Mouse (Mus musculus) mouse trophoblast stem cell (cell line): ENCODE results near the gene Dusp3.

ENCODE experiments used
- in situ Hi-C, 2 experiments: fragments of 300-500 bp; cut with MseI, MboI; formaldehyde crosslinking; loops; 2 replicates in 1 of 2; 3 replicates in 1 of 2; pipeline ENCODE4 v1.15.1; 2025

The Dusp3 gene

DNA sequence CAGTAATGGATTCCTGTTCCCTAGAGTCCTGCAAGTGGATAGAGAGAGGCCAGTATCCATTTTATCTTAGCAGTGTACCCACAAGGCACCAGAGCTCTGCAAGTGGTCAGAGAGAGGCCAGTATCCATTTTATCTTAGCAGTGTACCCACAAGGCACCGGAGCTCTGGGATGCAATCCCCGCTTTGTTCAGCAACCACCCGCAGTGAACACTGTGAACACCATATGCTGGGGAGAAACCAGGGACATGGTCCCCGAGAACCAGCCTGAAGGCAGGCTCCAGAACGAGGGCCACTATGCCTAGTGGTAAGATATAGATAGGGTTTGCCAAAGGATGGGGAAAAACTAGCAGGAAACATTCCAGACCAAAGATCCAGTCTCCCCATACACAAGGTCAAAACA lies 7.7 kb downstream of the Dusp3 start:
- in situ Hi-C loops = no loop called here

DNA sequence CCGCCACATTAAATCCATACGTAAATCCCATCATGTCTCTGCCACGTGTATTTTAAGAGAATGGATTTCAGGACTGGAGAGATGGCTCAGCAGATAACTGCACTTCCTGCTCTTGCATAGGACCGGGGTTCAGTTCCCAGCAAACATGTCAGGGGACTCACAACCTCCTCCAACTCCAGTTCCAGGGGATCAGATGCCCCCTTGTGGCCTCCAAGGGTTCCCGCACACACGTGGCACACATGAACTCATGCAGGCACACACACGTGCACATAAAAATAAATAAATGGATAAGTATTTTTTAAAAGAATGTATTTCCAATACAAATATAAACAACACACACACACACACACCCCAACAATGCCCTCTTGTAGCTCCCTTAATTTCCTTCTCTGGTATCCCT lies 9.9 kb downstream of the Dusp3 start:
- in situ Hi-C loops = no loop called here

DNA sequence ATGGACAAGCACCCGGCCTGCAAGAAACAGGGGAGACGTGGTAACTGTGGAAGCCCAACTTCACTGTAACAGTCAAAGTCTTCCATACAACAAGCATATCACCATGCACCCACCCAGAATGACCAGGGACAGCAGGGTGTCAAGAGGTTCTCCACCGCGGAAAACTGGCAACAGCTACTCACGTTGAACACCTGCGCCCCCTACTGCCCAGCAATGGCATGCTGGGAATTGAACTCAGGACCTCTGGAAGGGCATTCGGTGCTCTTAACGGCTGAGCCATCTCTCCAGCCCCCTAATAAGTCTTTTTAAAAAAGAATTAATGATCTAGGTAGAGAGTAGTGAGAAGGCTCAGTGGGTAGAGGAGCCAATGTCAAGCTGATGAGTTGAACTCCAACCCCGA lies 11.9 kb downstream of the Dusp3 start:
- in situ Hi-C loops = no loop called here

DNA sequence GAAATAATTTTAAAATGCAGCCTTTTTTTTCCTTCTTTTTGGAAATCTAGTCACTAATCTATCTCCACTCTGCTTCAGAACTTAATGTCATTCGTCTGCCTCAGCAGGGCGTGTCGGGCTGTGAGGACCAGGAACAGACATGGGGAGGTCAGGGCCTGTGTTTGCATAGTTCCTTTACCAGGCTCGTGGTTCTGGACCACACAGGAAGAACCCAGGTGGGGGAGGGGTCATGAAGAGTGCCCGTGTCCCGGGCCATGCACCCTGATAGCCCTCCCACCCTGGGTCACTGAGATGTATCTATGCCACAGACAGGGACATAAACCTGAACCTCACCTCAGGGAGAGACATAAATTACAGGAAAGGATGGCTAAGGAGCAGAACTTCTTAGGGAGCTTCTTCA lies 12.6 kb downstream of the Dusp3 start:
- in situ Hi-C loops = no loop called here

DNA sequence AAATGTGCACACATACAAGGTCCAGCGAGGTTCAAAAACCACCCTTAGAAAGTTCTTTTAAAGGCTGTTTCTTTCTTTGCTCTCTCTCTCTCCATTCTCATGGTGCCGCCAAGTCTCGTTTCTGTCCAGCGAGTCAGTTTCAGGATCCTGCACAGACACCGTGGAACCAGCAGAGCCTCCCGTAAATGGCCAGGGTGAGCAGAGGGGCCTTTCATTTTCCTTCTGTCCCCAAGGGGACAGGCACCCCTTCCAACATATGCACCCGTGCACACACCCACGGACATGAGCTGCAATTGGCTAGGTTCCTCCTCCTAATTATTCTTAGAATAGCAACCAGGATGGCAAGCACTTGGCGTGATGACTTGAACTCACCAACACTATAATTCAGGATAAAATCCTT lies 13.3 kb downstream of the Dusp3 start:
- in situ Hi-C loops = no loop called here

DNA sequence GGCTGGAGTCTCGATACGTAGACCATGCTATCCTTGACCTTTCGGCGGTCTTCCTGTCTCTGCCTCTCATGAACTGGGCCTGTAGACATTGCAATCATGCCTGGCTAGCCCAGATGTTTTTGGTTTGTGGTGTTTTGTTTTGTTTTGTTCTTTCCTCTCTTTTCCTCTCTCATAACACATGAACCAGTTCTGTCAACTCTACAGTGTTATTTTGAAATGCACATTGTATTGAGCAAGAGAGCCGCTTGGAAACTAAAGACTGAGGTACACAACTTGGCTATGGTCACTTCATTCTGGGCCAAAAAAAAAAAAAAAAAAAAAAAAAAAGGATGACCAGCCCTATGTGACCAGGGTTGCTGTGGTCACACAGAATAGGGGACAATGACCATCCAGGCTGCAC lies 14.2 kb downstream of the Dusp3 start:
- in situ Hi-C loops = no loop called here

DNA sequence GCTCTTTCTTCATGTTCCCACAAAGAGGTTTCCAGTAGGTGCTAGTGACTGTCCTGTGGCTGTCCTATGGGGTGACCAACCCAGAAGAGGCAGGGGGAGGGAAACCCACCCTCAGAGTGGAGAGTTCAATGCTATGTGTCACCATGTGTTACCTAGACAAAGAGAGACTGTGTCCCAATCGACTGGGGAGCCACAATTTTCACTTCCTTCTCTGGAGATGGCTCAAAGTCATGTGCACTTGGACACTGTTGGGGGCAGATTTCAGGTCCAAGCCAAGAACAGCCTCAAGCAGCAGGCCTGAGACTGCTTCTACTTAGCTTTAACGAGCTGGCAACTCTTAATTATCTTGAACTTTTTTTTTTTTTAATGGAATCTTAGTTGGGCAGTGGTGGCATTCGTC lies 14.7 kb downstream of the Dusp3 start:
- in situ Hi-C loops = no loop called here

DNA sequence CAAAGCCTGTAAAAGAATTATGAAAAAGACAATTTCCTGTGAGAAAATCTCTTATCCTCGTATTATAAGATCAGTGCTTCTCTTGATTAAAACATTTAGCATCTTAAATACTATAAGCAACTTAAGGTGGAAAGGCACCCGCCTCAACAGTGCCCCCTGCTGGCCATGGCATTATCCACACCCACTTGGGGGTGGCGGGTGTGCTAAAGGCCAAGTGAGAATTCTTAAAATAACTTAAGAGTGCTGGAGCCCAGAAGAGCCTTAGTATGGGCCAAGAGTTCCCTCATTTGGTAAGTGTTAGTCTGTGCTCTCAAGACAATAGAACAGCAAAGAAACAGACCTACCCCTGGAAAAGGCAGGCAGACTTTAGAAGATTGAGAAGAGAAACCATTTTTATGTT lies 15.4 kb downstream of the Dusp3 start:
- in situ Hi-C loops = no loop called here

DNA sequence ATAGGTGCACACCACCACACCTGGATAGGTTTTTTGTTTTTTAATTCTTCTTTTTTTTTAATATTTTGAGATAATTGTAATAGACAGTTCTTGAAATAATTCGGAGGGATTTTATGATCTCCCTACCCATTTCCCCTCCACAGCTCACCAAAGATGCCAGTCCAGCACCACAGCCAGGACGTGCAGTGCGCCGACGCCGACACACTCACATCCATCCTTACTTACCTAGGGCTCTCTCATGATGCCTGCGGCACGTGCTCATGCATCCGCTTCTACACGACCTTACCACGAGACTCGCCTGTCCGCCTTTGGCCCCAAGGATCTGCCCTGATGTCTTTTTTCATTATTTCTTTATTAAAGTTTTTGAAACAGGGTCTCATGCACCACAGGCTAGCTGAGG lies 17.0 kb downstream of the Dusp3 start:
- in situ Hi-C loops = loop anchor here (5.0 kb wide), 1 partner anchor 48 kb away; no protein-coding TSS in a partner anchor

DNA sequence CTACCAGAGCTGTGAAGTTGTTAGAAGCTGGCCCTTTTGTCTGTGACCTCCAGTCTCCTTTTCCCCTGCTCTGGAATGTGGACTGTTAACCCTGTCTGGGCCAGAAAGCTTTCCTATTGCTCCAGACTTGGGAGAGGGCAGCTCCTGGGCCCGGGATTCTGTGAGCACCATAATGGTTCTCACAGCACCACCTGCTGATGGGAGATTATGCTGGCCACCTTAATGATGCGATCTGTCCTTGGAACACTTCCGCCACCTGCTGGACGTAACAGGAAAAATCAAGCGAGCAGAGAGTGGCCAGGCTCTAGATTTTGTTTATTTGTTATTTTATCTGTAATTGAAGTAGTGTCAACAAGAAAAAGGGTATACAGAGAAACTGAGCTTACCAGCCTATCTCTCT lies 18.0 kb downstream of the Dusp3 start:
- in situ Hi-C loops = loop anchor here (5.0 kb wide), 1 partner anchor 46 kb away; no protein-coding TSS in a partner anchor

DNA sequence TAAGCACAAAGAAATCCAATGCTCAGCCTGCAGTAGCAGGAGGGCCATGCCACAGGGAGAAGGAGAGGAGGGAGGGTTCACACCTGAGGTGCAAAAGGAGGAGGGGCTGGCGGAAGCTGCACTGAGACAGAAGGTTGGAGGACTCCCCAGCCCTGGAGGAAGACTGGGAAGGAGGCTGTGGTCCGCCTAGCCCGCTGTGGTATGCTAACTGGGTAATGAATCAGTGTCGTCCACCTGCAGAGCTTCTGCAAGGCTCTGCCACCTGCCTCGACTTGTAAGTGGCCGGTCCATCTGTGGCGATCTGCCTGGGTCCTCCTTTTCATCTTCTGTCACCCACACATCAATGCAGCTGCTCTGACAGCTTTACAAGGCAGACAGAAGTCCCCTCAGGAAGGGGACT lies 18.5 kb downstream of the Dusp3 start:
- in situ Hi-C loops = loop anchor here (5.0 kb wide), 1 partner anchor 46 kb away; no protein-coding TSS in a partner anchor

DNA sequence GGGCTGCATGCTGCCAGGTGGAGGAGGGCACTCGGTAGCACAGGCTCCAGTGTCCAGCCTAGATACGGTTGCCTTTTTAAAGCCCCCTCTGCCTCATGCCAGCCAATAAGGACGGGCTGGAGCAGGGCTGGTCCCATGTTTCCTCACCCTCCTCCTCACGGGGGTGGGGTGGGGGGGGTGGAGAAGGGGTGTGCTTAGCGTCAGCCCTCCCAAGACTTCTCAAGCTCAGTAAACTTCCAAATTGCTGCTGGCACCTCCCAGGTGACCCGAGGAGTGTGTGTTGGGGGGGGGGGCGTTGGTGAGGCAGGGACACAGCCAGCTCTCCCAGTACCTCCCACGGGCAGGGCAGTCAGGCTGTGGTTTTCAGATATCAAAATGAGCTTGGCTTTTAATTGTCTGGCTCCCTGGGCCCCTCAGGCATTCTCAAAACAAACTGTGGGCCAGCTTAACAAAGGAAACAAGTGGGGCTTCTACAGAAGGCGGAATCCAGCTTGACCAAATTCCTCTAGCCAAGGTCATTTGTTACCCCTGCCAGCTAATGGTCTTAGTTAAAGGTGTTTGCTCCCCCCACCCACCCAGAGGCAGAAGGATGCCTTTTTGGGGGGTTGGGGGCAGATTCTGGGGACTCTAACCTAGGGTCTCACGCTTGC lies 19.7 kb downstream of the Dusp3 start, which contains the start of gene Sost:
Sost (minus strand) TSS at position 51 of the 650 bp plus-strand sequence.
- in situ Hi-C loops = loop anchor here (5.0 kb wide), 1 partner anchor 45 kb away; no protein-coding TSS in a partner anchor

DNA sequence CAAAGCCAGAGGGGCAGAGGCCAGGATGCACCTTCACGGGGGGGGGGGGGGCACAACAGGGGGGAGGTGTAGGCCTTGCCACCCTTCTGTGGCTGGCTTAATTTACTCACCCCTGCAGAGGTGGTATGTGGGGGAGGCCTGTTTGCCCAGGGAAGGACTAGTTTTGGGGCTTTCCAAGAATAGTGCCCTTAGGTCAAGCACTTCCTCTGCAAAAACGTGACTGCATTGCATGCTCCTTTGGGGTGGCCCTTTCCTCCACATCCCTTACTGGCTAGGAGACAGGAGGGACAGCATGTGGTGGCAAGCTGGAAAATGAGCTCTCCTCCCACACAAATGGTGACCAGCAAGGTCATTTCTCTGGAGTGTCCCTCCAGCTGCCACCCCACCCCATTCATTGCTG lies 21.3 kb downstream of the Dusp3 start:
- in situ Hi-C loops = loop anchor here (5.0 kb wide), 1 partner anchor 43 kb away; no protein-coding TSS in a partner anchor

DNA sequence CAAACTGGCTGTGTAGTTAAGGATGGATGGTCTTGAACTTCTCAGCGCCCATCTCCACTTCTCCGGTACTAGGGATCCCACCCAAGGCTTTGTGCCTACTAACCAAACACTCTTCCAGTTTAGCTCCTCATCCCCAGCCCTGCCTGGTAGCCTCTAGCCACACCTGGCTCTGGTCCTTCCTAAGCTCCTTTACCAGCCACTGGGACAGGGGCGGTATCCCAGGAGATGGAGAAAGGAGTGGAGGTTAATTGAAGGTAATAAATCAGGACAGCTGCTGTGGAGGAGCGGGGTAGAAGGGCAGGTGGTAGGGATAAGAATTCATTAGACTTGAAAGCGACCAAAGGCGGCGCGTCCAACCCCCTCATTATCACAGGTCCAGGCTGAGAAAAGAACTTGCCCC lies 22.2 kb downstream of the Dusp3 start:
- in situ Hi-C loops = loop anchor here (5.0 kb wide), 1 partner anchor 42 kb away; no protein-coding TSS in a partner anchor

DNA sequence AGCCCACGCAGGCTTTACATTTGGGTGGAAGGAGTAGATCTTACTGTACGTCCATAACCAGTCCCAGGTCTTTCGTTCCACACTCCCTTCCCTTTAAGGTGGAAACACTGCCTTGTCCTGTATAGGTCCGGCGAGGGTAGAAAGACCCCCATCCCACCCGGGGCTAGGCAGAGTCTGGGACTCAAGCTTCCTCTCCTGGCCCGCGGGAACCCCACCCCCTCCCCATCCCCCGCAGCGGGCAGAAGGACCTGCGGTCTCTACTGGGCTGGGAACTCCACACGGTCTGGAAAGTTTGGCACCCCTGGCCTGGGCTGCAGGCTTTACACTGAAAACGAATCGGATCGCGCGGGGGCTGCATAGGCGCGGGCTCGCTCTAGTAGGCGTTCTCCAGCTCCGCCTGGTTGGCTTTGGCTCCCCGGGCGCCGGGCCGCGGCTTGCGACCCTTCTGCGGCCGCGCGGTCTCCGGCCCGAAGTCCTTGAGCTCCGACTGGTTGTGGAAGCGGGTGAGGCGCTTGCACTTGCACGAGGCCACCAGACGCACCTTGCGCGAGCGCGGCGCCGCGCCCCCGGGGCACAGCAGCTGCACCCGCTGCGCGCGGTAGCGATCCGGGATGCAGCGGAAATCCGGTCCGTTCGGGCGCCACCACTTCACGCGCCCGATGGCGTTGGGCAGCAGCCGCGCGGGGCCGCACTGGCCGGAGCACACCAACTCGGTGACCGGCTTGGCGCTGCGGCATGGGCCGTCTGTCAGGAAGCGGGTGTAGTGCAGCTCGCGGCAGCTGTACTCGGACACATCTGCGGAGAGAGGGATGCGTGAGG lies 23.1 kb downstream of the Dusp3 start:
- in situ Hi-C loops = no loop called here

DNA sequence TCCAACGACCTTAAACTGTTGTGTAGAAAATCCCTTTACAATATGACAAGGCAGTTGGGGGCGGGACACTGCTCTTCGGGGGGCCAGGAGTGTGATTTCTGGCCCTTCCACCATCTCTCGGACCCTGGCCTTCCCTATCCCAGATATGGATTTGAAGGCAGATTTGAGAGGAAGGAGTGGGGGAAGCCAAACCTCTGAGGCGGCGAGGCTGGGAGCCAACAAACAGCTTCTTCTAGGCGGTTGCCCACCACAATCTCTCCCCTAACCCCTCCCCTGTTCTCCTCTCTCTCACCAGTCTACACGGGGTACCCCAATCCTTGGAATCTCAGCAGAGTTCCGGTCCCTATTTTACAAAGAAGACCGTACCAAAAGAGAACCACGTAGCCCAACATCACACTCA lies 23.8 kb downstream of the Dusp3 start:
- in situ Hi-C loops = no loop called here

DNA sequence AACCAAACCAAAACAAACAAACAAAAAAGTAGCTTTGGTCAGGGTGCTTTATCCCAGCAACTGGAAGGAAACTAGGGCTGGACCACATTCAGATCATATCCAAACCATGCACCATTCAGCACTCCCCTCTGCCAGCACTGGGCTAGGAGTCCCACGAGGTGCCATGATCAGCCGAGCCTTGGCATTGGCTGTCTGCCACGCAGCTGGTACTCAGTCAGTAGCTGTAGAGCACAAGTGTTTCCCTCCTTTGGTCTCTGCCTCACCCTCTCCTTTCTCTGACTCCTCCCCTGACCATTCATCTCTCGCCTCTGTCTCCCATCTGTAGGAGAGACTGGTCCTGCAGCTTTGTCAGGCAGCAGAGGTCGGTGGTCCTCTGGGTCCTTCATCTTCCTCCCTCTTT lies 29.3 kb downstream of the Dusp3 start:
- in situ Hi-C loops = no loop called here

DNA sequence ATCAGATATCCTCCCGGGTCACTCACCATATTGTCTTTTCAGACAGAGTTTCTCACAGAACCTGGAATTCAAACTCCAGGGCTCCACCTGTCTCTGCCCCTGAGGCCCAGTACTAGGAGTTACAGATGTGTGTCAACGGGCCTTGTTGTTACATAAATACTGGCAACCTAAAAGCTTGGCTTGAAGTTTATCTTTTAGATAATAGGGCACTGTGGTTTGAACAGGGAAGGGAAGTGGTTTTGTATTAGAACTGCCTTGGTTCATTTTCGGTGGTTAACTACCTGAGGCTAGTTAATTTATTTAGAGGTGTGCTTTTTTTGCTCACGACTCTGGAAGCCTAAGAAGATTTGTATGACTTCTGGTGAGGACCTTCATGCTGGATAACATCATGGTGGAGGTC lies 33.4 kb downstream of the Dusp3 start:
- in situ Hi-C loops = no loop called here

DNA sequence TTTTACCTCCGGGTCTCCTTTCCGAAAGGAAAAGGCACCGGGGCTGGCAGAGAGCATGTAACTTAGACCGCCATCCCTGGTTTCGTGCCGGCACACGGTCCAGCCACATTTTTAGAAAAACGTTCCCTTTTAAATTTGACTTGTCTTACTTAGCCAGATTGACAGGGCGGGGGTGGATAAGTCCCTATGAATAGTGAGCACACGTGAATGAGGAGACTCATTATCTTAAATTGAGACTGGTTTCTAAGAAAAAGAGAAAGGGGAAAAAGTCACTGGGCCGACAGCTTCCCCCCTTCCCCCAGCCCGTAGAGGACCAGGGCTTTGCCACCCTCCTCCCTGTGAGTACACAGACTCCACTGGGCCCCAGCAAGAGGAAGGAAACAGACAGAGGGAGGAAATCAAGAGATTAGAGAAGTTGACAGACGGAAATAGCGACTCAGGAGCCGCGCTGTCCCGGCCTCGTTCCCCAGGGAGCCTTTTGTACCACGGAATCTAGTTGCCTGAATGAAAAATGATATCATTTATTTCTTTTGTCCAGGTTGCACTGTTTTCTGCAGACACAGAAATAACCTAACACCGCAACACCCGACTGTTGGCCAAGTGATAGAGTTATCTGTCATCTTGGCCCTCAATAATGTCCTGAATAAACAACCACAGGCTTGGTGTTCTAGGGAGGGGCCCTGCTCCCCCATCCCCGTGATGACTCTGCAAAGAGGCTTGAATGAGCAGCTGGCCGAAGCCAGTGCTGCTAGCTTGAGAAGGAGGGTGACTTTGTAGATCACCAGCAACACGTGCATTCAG lies 34.1 kb downstream of the Dusp3 start:
- in situ Hi-C loops = no loop called here

DNA sequence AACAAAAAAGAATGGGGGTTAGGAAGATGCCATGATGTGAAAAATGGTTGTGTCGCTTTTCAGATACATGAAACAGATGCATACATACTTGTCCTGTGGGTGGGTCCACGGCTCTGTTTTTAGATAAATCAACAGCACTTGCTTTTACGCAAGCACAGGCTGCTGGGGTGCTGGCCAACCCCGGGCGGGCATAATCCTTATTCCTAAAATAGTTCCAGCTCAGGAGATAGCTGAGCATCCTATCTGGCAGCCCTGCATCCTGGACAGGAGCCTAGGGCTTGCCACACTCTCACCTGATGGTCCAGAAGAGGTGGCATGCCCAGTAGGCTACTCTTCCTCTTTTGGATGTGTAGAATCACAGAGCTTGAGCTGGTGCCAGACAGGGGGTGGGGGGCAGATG lies 36.8 kb downstream of the Dusp3 start:
- in situ Hi-C loops = no loop called here

DNA sequence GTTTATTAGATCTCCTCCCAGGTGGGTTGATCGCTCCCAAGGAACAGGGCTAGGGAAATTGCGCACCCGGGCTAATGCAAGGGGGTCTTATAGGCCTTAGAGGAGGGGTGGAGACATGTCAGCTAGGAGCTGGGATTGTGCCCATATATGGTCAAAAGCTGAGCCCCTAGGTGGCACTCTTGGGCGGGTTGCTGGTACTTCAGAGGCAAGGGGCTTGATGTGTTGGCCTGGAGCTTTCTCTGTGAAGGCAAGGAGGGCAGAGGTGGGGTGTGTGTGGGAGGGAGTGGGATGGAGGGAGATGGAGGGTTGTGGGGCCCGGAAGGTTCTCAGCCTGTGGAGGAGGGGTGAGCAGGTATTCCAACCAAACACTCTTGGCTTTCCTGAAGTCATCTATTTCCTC lies 40.3 kb downstream of the Dusp3 start:
- in situ Hi-C loops = no loop called here

DNA sequence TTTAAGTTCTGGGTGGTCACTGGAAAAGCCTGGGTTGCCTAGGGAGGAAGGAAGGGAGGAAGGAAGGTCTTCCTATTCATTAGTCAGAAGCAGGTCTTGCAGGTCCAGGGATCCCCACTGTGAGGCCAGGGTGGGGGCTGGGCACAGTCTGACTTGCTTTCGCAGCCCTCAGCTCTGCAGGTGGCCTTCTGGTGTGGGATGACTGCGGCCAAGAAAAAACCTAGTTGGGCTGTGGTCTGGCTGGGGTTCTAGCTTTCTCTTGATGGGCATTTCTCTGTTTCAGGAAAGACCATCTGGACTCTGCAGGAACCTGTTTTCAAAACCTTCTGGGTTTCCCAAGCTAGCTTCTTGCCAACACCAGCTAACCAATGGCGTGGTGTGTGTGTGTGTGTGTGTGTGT lies 43.8 kb downstream of the Dusp3 start:
- in situ Hi-C loops = no loop called here
